Mouse (Mus musculus): ENCODE measurements around the gene Nbea. TPM values are rescaled to one million over a fixed set of nuclear protein-coding genes. Genes with fewer than 3 reads are reported as not detected.
"Not testable (repeated sequence)": the region's sequence is repeated elsewhere in the genome, so short reads cannot be mapped to it uniquely, and the experiment has no call there.

The Nbea gene
- polyA plus RNA-seq, 1 experiment from 2014 or later = 22.5 TPM

- H3K4me1 ChIP-seq (replicated peaks); H3K9me3 ChIP-seq; H3K27ac ChIP-seq; H3K36me3 ChIP-seq; H3K4me3 ChIP-seq (replicated peaks); H3K9ac ChIP-seq (replicated peaks); H3K27me3 ChIP-seq; ATAC-seq (ENCODE audit: insufficient number of reproducible peaks, insufficient read depth, low FRiP score, low TSS enrichment, low read depth); H3K4me2 ChIP-seq: not testable (repeated sequence)
- 95% methylated on average over 3 of the region's 3 CpGs for WGBS
Observed at GRCm38 (mm10) chr3:55621958-55622357, 561.5 kb downstream of the Nbea start.

GRCm38 (mm10) chr3:55618396-55618795 is 565.1 kb downstream of the Nbea start:
- Histone ChIP-seq H3K4me3 (replicated peaks) (no peak overlapping the region), H3K27ac (no peak overlapping the region), H3K4me2 (no peak overlapping the region), H3K9ac (replicated peaks) (no peak overlapping the region), H3K36me3 (no peaks in the 10 kb centered on the region), H3K27me3 (no peaks in the 10 kb centered on the region), H3K9me3 (no peaks in the 10 kb centered on the region), H3K4me1 (replicated peaks) (no peaks in the 10 kb centered on the region)
- ATAC-seq (ENCODE audit: insufficient number of reproducible peaks, insufficient read depth, low FRiP score, low TSS enrichment, low read depth) = no peak
- WGBS = 90% methylated on average over 3 of the region's 3 CpGs

GRCm38 (mm10) chr3:55612459-55613115 is 570.9 kb downstream of the Nbea start:
- no peaks in the 10 kb centered on the region for H3K36me3 ChIP-seq
- peak overlapping the region; percentile 30 for H3K4me2 ChIP-seq
- peaks cover 20% of the 10 kb centered on the region for H3K4me1 ChIP-seq (replicated peaks)
- no peak overlapping the region for H3K4me3 ChIP-seq (replicated peaks)
- H3K9ac ChIP-seq (replicated peaks) = no peak overlapping the region
- no peaks in the 10 kb centered on the region for H3K9me3 ChIP-seq
- ATAC-seq (ENCODE audit: insufficient number of reproducible peaks, insufficient read depth, low FRiP score, low TSS enrichment, low read depth) = peak; percentile 52; the same call in 1 of the 2 replicates
- whole genome bisulfite sequencing = 20% methylated on average over 5 of the region's 5 CpGs
- H3K27me3 ChIP-seq = no peaks in the 10 kb centered on the region
- peak overlapping the region; percentile 84 for H3K27ac ChIP-seq

- peak overlapping the region; percentile 84 for H3K27ac ChIP-seq
- WGBS = 43% methylated on average over 5 of the region's 5 CpGs
- no peak overlapping the region for H3K4me2 ChIP-seq
Observed at GRCm38 (mm10) chr3:55612023-55612422, 571.5 kb downstream of the Nbea start.

GRCm38 (mm10) chr3:55610191-55610590 is 573.3 kb downstream of the Nbea start:
- Histone ChIP-seq H3K27me3 (no peaks in the 10 kb centered on the region), H3K4me2 (no peak overlapping the region), H3K4me1 (replicated peaks) (peaks cover 20% of the 10 kb centered on the region), H3K27ac (no peak overlapping the region), H3K9ac (replicated peaks) (no peak overlapping the region), H3K9me3 (no peaks in the 10 kb centered on the region), H3K36me3 (no peaks in the 10 kb centered on the region), H3K4me3 (replicated peaks) (no peak overlapping the region)
- WGBS = 92% methylated on average over 12 of the region's 12 CpGs
- no peak for ATAC-seq (ENCODE audit: insufficient number of reproducible peaks, insufficient read depth, low FRiP score, low TSS enrichment, low read depth)

More at GRCm38 (mm10) chr3:55612023-55612422, 571.5 kb downstream of the Nbea start:
- Histone ChIP-seq H3K4me3 (replicated peaks) (no peak overlapping the region), H3K9me3 (no peaks in the 10 kb centered on the region), H3K36me3 (no peaks in the 10 kb centered on the region), H3K4me1 (replicated peaks) (peaks cover 20% of the 10 kb centered on the region), H3K9ac (replicated peaks) (no peak overlapping the region), H3K27me3 (no peaks in the 10 kb centered on the region)
- ATAC-seq (ENCODE audit: insufficient number of reproducible peaks, insufficient read depth, low FRiP score, low TSS enrichment, low read depth) = peak; percentile 37; the same call in 1 of the 2 replicates

- Histone ChIP-seq H3K4me2 (peak overlapping the region; percentile 17), H3K27ac (peak overlapping the region; percentile 91)
- 0 out of 2 replicates have a peak, but pooled peaks have one; percentile 48 for ATAC-seq (ENCODE audit: insufficient number of reproducible peaks, insufficient read depth, low FRiP score, low TSS enrichment, low read depth)
Observed at GRCm38 (mm10) chr3:55600286-55600685, 583.2 kb downstream of the Nbea start.

GRCm38 (mm10) chr3:55599366-55600085 is 584.0 kb downstream of the Nbea start:
- ATAC-seq (ENCODE audit: insufficient number of reproducible peaks, insufficient read depth, low FRiP score, low TSS enrichment, low read depth) = peak; percentile 83
- WGBS = 16% methylated on average over 17 of the region's 17 CpGs
- Histone ChIP-seq H3K4me2 (peak overlapping the region; percentile 17; the same call in 1 of the 2 replicates), H3K27ac (peak overlapping the region; percentile 91), H3K27me3 (no peaks in the 10 kb centered on the region), H3K9ac (replicated peaks) (no peak overlapping the region), H3K4me3 (replicated peaks) (no peak overlapping the region), H3K9me3 (no peaks in the 10 kb centered on the region), H3K36me3 (no peaks in the 10 kb centered on the region), H3K4me1 (replicated peaks) (peaks cover 34% of the 10 kb centered on the region)

More at GRCm38 (mm10) chr3:55600286-55600685, 583.2 kb downstream of the Nbea start:
- Histone ChIP-seq H3K4me1 (replicated peaks) (peaks cover 34% of the 10 kb centered on the region), H3K9me3 (no peaks in the 10 kb centered on the region), H3K36me3 (no peaks in the 10 kb centered on the region), H3K27me3 (no peaks in the 10 kb centered on the region), H3K9ac (replicated peaks) (no peak overlapping the region), H3K4me3 (replicated peaks) (no peak overlapping the region)
- WGBS = 69% methylated on average over 2 of the region's 2 CpGs

- H3K27ac ChIP-seq = peak overlapping the region; percentile 72; the same call in 1 of the 2 replicates
- H3K9me3 ChIP-seq = no peaks in the 10 kb centered on the region
- no peaks in the 10 kb centered on the region for H3K36me3 ChIP-seq
- WGBS = 26% methylated on average over 2 of the region's 2 CpGs
- ATAC-seq (ENCODE audit: insufficient number of reproducible peaks, insufficient read depth, low FRiP score, low TSS enrichment, low read depth) = no peak
- H3K4me2 ChIP-seq = no peak overlapping the region
- no peak overlapping the region for H3K9ac ChIP-seq (replicated peaks)
- no peaks in the 10 kb centered on the region for H3K27me3 ChIP-seq
- H3K4me3 ChIP-seq (replicated peaks) = no peak overlapping the region
- peaks cover 34% of the 10 kb centered on the region for H3K4me1 ChIP-seq (replicated peaks)
Observed at GRCm38 (mm10) chr3:55598681-55599080, 584.8 kb downstream of the Nbea start.

- Histone ChIP-seq H3K9ac (replicated peaks) (no peak overlapping the region), H3K36me3 (no peaks in the 10 kb centered on the region), H3K27me3 (no peaks in the 10 kb centered on the region), H3K9me3 (no peaks in the 10 kb centered on the region), H3K27ac (no peak overlapping the region), H3K4me1 (replicated peaks) (peaks cover 35% of the 10 kb centered on the region), H3K4me2 (no peak overlapping the region), H3K4me3 (replicated peaks) (no peak overlapping the region)
- 75% methylated on average over 5 of the region's 5 CpGs for WGBS
- ATAC-seq (ENCODE audit: insufficient number of reproducible peaks, insufficient read depth, low FRiP score, low TSS enrichment, low read depth) = no peak
Observed at GRCm38 (mm10) chr3:55593312-55593711, 590.2 kb downstream of the Nbea start.

- WGBS = 59% methylated on average over 6 of the region's 6 CpGs
- Histone ChIP-seq H3K4me3 (replicated peaks) (no peak overlapping the region), H3K27me3 (no peaks in the 10 kb centered on the region), H3K4me1 (replicated peaks) (peaks cover 52% of the 10 kb centered on the region), H3K9me3 (no peaks in the 10 kb centered on the region), H3K27ac (peak overlapping the region; percentile 97; the same call in 1 of the 2 replicates), H3K4me2 (no peak overlapping the region), H3K9ac (replicated peaks) (no peak overlapping the region), H3K36me3 (no peaks in the 10 kb centered on the region)
- no peak for ATAC-seq (ENCODE audit: insufficient number of reproducible peaks, insufficient read depth, low FRiP score, low TSS enrichment, low read depth)
Observed at GRCm38 (mm10) chr3:55590727-55591126, 592.8 kb downstream of the Nbea start.

- H3K9ac ChIP-seq (replicated peaks) = no peak overlapping the region
- no peaks in the 10 kb centered on the region for H3K27me3 ChIP-seq
- no peak overlapping the region for H3K4me3 ChIP-seq (replicated peaks)
- no peak overlapping the region for H3K4me2 ChIP-seq
- no peak for ATAC-seq (ENCODE audit: insufficient number of reproducible peaks, insufficient read depth, low FRiP score, low TSS enrichment, low read depth)
- no peaks in the 10 kb centered on the region for H3K36me3 ChIP-seq
- peaks cover 52% of the 10 kb centered on the region for H3K4me1 ChIP-seq (replicated peaks)
- WGBS = 66% methylated on average over 2 of the region's 2 CpGs
- peak overlapping the region; percentile 97 for H3K27ac ChIP-seq
- no peaks in the 10 kb centered on the region for H3K9me3 ChIP-seq
Observed at GRCm38 (mm10) chr3:55590291-55590690, 593.2 kb downstream of the Nbea start.
